Mouse (Mus musculus) testis, adult 10 weeks (tissue): ENCODE results near the gene Jup. TPM values are rescaled to one million over a fixed set of nuclear protein-coding genes. Genes with fewer than 3 reads are reported as not detected.

ENCODE experiments used
- polyA plus RNA-seq: library from polyadenylated mRNA; stranded (reverse); fragments of 350-450 nt; fragmentation: Illumina TruSeq; extraction: RNeasy Lipid Tissue Mini Kit (QIAGEN cat#74804); gene quantifications from one replicate; pipeline ENCODE4 v1.2.3, GENCODE M21; 2014; ENCODE audit warnings: low read depth, low replicate concordance

Gene Jup
- 1.8 TPM for polyA plus RNA-seq

DNA sequence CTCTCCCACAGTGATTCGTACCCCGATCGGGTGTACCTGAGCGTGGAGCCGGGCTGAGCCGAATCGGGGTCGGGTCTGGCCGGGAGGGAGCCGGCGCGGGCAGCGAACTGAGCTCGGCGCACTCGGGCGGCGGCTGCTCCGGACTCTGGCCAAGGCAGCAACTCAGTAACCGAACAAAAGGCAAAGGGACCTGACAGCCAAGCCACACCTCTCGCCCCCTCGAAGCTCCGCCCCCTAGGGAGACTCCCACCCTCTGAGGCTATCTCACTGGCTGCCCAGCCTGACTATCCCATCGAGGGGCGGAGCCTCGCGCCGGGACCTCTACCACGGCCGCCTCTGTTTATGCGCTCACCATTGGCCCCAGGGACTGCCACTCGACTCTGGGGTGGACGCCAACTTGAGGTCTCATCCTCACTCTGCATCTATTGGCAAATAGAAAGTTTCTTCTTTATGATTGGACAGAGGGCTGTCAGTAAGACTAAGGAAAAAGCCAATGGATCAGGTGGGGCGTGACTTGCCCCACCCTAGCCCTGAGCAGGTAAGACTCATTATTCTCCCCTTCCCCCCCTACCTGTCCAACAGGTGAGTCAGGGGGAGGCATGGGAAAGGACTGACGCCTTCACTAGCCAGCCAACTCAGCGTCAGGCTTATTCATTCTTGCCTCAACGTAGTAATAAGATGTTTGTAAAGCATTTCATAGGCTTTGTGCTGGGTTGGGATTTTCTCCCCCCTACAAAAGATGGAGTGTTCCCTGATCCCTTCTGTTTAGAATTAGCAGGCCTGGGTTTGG, at the start of gene Jup:
TSS of gene Jup (minus strand) at position 164 of the 790 bp plus-strand sequence.

DNA sequence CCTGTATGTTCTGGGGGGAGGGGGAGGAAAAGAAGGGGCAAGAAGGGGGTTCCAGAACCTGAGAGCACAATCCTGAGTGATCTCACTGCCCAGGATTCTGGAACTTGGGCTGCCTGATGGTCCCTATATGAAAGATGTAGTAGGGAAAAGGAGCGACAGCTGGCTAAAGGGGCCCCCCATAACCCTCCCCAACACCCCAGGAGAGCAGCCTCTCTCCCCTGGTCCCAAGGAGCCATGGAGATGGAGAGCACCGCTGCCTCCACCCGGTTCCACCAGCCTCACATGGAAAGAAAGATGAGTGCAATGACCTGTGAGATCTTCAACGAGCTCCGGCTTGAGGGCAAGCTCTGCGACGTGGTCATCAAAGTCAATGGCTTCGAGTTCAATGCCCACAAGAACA, 44.2 kb upstream of the Jup start, which contains the start of the genes Nt5c3b and Klhl10:
TSS of gene Nt5c3b (minus strand) at position 12 of the 400 bp plus-strand sequence.
TSS of gene Klhl10 (plus strand) at position 121 of the 400 bp plus-strand sequence.

DNA sequence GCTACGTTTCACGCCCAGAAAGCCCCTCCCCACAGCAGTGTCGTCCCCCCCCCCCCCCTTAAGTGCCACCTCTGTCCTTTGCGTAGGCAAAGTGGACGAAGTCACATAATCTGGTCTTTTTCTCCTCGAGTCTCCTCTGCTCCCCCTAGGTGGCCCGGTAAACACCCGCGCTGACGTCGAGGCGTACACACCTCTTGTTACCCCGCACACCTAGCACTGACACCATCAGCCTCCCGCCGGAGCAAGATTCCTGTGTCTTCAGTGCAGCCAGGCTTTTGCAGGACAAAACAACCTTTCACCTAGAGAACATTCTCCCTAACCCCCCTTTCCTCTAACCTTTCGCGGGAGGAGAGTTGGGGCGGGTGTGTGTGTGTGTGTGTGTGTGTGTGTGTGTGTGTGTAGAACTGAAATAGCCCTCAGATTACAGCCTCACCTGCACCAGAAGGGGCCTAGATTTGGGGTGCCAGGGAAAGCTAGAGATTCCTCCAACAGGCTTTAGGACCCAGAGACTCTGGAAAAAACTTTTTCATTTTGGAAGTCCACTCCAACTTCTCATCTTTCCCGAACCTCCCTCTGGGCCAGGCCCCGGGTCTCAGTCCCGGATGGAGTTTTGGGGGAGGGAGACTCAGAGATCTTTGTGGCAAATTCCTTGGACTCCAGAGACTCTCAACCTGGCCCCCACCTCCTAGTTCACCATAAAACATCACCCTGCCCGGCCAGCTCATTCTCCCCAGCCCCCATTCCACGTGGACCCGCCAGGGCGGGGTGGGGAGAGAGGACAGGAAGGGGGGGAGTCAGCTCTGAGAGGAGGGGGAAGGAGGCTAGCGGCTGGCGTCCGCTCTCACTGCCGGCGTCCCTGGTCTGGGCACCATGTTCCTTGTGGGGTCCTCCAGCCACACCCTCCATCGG, 17.6 kb upstream of the Jup start, which contains the start of gene Fkbp10:
TSS of gene Fkbp10 (plus strand) at position 784 of the 909 bp plus-strand sequence.

DNA sequence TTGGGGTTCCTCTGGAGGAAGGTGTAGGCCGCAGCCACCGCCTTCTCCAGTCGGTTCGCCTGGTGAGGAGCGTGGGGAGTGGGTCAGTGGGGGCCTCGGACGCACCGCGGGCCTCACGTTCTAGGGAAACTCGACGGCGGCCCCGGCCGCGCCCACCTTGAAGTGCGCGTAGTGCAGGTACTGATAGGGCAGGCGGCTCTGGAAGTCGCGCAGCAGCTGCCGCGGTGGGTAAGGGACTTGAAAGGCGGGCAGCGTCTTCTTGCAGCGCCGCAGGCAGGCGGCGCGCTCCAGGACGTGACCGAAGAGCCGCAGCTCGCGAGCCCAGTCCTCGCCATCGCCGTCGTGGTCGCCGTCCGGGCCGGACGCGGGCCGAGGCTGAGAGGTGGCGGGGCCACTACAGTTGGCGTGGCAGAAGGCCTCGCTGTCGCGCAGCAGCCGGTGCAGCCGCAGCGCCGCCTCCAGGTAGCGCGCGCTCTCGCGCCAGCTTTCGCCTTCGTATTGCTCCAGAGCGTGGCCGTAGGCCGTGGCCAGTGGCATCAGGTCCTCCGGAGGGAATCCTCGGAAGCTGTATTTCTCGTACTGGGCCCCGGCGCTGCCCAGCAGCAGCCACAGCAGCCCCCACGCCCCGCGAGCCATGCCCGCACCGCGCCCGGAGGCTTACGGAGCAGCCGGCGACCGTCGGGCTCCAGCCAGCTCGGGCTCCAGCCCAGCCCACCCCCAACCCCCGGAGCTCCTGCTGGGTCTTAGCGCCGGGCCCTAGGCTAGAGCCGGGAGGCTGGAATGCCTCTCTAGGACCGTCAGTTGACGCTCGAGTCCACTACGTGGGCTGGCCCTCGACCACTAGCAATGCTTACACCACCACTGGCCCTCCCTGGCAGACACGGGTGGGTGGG, 16.7 kb upstream of the Jup start, which contains the start of gene P3h4:
TSS of gene P3h4 (minus strand) at position 816 of the 893 bp plus-strand sequence.

DNA sequence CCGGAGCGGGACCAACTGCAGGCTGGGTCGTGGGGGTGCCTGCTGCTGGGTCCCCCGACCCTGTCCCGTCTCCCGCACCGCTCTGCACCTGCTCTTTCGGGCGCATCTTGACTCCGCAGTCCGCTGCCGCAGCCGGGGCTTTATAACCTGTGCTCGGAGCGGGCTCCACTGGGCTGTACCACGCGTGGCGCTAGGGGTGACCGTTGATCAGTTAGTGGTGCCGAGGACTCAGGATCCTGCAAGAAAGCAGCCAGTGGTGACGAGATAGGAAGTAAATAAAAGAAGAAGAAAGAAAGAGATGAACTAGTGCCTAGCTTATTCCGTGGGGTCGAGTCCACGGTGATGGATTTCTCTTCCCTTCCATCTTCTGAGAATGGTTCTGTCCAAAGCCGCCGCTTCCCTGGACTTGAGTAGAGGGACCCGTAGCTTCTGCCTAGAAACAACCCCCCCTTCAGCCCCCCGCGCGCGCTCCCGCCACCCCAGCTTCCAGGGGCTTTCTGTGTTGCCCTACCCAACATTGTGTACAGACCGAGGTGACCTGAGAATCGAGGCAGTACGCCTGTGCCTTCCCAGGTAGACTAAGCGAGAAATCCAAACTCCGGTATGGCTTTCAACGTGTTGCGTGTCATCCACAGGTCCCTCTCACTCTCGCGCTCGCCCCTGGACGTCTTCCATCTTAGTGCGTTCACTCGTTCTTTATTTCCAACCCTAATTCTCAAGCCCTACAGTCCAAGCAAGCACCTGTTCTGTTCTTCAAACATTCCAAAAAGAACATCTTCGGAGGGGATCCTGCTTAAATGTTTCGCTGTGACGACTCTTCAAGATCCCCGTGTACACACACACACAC, 41.4 kb downstream of the Jup start, which contains the start of gene Hap1:
TSS of gene Hap1 (minus strand) at position 157 of the 847 bp plus-strand sequence.

DNA sequence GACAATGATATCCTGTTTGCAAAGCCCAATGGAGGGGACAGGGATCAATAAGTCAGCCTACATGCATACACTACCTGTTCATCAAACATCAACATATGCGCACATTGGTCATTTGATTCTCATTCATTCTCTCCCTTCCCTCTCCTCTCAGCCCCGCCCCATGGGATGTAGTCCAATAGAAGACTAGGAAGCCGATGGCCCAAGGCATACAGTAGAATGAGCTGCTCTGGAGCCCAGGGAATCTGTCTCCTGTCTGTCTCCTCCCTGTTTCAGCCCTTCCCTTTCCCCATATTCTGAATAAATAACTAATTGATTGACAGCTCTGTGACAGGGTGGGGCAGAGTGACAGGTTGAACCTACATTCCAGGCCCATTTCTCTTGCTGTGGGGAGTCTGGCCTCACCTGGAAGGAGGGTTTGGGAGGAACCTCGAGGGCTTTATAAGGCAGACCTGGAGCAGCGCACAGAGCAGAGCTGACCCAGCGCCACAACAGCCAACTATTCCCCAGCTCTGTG, 63.6 kb downstream of the Jup start, which contains the start of gene Gast:
TSS of gene Gast (plus strand) at position 464 of the 514 bp plus-strand sequence.

DNA sequence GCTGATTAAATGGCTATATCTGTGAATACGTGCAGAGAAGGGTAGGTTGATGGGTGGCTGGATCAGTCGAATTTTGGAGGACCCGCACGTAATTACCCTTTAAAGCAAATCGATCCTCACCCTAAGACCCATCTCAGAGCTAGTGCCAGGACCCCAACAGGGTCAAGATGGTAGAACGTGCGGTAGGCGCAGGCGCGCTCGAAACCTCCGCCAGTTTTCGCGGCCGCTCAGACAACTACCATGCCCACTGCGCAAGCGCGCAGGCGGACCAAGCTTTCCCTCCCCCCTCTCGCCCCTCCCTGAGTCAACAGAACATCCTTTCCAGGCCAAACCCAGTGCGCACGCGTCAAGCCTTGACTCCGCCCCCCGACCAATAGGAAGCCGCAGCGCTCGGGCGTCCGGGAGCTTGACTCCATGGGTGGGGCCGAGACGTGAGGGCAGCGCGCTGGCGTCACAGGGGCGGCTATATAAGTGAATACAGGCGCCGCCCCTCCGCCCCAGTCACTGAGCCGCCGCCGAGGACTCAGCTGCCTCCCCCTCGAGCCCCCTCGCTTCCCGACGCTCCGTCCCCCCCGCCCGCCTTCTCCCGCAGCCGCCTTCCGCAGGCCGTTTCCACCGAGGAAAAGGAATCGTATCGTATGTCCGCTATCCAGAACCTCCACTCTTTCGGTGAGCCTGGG, 77.9 kb downstream of the Jup start, which contains the start of gene Eif1:
TSS of gene Eif1 (plus strand) at position 394 of the 680 bp plus-strand sequence.

Other genes with a start within 250 kb of the Jup start
- gene Krt19, start 249.1 kb downstream of the Jup start, polyA plus RNA-seq: not detected
- gene Krt9, start 204.5 kb downstream of the Jup start, polyA plus RNA-seq: not detected
- gene Krt14, start 190.2 kb downstream of the Jup start, polyA plus RNA-seq: not detected
- gene Krt16, start 148.9 kb downstream of the Jup start, polyA plus RNA-seq: not detected
- not detected for gene Krt17, start 136.7 kb downstream of the Jup start, polyA plus RNA-seq
- not detected for gene Krt42, start 127.9 kb downstream of the Jup start, polyA plus RNA-seq
- gene Eif1, start 77.9 kb downstream of the Jup start, polyA plus RNA-seq: 2,357 TPM
- not detected for gene Gast, start 63.4 kb downstream of the Jup start, polyA plus RNA-seq
- 4.7 TPM for gene Hap1, start 41.6 kb downstream of the Jup start, polyA plus RNA-seq
- 2.7 TPM for gene P3h4, start 17.1 kb upstream of the Jup start, polyA plus RNA-seq
- gene Fkbp10, start 17.9 kb upstream of the Jup start, polyA plus RNA-seq: 0.39 TPM
- 56.1 TPM for gene Nt5c3b, start 44.0 kb upstream of the Jup start, polyA plus RNA-seq
- gene Klhl10, start 44.2 kb upstream of the Jup start, polyA plus RNA-seq: 256 TPM
- 25.2 TPM for gene Klhl11, start 75.0 kb upstream of the Jup start, polyA plus RNA-seq
- 16.8 TPM for gene Acly, start 130.2 kb upstream of the Jup start, polyA plus RNA-seq
- gene Ttc25, start 147.8 kb upstream of the Jup start, polyA plus RNA-seq: 67.7 TPM
- gene Cnp, start 177.1 kb upstream of the Jup start, polyA plus RNA-seq: 1.2 TPM
- 13.0 TPM for gene Nkiras2, start 221.5 kb upstream of the Jup start, polyA plus RNA-seq
- 259 TPM for gene Dnajc7, start 222.4 kb upstream of the Jup start, polyA plus RNA-seq